Mouse (Mus musculus) heart, postnatal 36 days (tissue): Measurements from ENCODE around the gene Tut1. TPM values are rescaled to one million over a fixed set of nuclear protein-coding genes. Genes with fewer than 3 reads are reported as not detected.

ENCODE experiments used
- DNase-seq, 2 experiments: peaks; one replicate each; pipeline ENCODE4 v3.0.0; 2021 to 2022
- intact Hi-C: fragments of 180-260 bp; cut with DNase I; formaldehyde crosslinking; loops from one replicate; pipeline ENCODE4 v1.15.1; 2025
- total RNA-seq, 2 experiments: library from RNA; stranded (reverse); gene quantifications; 2 replicates each; pipeline ENCODE4 v1.2.3; 2021

The Tut1 gene
- total RNA-seq, 2 experiments from 2014 or later: 8.1 to 8.9 TPM

GRCm38 (mm10) chr19:8980771-8981170 is 27.1 kb downstream of the Tut1 start:
- intact Hi-C loops: no loop called here
- DNase-seq: no peak

GRCm38 (mm10) chr19:8981450-8982168 is 28.0 kb downstream of the Tut1 start:
- peak in 1 of 2 experiments; percentile 43 for DNase-seq
- intact Hi-C loops: no loop called here

GRCm38 (mm10) chr19:8982303-8983149 is 28.9 kb downstream of the Tut1 start:
- intact Hi-C loops: no loop called here
- DNase-seq: no peak

- peak; percentile 40 to 49 for DNase-seq
- intact Hi-C loops: no loop called here
Observed at GRCm38 (mm10) chr19:8983150-8983650, 29.6 kb downstream of the Tut1 start.

GRCm38 (mm10) chr19:8984255-8984868 is 30.7 kb downstream of the Tut1 start:
- DNase-seq: peak; percentile 67 to 74
- intact Hi-C loops: no loop called here

GRCm38 (mm10) chr19:8985891-8986290 is 32.2 kb downstream of the Tut1 start:
- intact Hi-C loops: no loop called here
- no peak for DNase-seq

- intact Hi-C loops: no loop called here
- DNase-seq: peak; percentile 35 to 52
Observed at GRCm38 (mm10) chr19:8987816-8988215, 34.2 kb downstream of the Tut1 start.

- DNase-seq: peak in 1 of 2 experiments; percentile 40
- intact Hi-C loops: no loop called here
Observed at GRCm38 (mm10) chr19:8988346-8989065, 34.9 kb downstream of the Tut1 start.

- peak; percentile 88 to 93 for DNase-seq
- intact Hi-C loops: no loop called here
Observed at GRCm38 (mm10) chr19:8989066-8989566, 35.5 kb downstream of the Tut1 start, which contains the start of gene Ahnak. TSS of gene Ahnak (plus strand) at chr19:8989284.

GRCm38 (mm10) chr19:8989567-8990431 is 36.2 kb downstream of the Tut1 start:
- peak; percentile 92 to 94 for DNase-seq
- intact Hi-C loops: loop anchor here (5.0 kb wide), 1 partner anchor 43 kb away; no protein-coding TSS in a partner anchor

GRCm38 (mm10) chr19:8990432-8991102 is 36.9 kb downstream of the Tut1 start:
- intact Hi-C loops: loop anchor here (5.0 kb wide), 1 partner anchor 42 kb away; no protein-coding TSS in a partner anchor
- DNase-seq: no peak

- peak; percentile 29 to 67 for DNase-seq
- intact Hi-C loops: loop anchor here (5.0 kb wide), 1 partner anchor 41 kb away; no protein-coding TSS in a partner anchor
Observed at GRCm38 (mm10) chr19:8991245-8991870, 37.7 kb downstream of the Tut1 start.

GRCm38 (mm10) chr19:8991871-8992735 is 38.5 kb downstream of the Tut1 start:
- intact Hi-C loops: loop anchor here (5.0 kb wide), 1 partner anchor 40 kb away; no protein-coding TSS in a partner anchor
- peak in 1 of 2 experiments; percentile 63 for DNase-seq

GRCm38 (mm10) chr19:8992769-8993624 is 39.4 kb downstream of the Tut1 start:
- intact Hi-C loops: loop anchor here (1.0 to 5.0 kb wide), 2 partner anchors 39 to 89 kb away; no protein-coding TSS in a partner anchor
- peak; percentile 91 for DNase-seq

GRCm38 (mm10) chr19:8993625-8993912 is 39.9 kb downstream of the Tut1 start:
- intact Hi-C loops: loop anchor here (1.0 to 5.0 kb wide), 2 partner anchors 39 to 89 kb away; no protein-coding TSS in a partner anchor
- no peak for DNase-seq
